Mouse (Mus musculus): ENCODE results near the gene Fam124a.

- no peak for TF ChIP-seq POLR2A (IDR thresholded peaks at IDR 0.05; ENCODE audit: insufficient read depth, low read depth, low read length)
- TF ChIP-seq CTCF (IDR thresholded peaks at IDR 0.05; ENCODE audit: insufficient read depth, low read depth, low read length): no peak
These were observed 9.2 kb upstream of the Fam124a start for GRCm38 (mm10) chr14:62546296-62546695.
